Mouse (Mus musculus): ENCODE data around the gene 1700003F12Rik.
A peak's percentile ranks its signal among the peaks of the same experiment; 100 is the strongest.

Gene 1700003F12Rik

DNA sequence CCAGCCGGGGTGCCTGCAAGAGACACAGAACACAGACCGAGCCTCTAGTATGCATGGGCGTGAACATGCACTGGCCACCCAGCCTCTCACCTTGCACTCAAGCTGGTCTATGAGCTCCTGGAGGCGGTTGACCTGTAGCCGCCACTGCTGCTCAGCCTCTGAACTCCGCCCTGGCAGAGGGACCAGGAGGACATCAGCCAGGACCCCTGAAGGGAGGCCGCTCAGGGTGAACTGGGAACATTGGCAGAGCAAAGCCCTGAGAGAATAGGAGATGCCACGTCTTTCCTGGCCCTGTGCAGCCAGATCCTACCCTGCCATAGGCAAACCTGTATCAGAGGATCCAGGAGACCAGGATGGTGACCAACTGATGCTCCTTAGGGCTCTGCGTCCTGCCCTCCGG lies at the start of gene 1700003F12Rik:
TSS of gene 1700003F12Rik (plus strand) at position 375 of the 400 bp plus-strand sequence.
- DNase-seq (ENCODE audit: low spot score) = no peak

DNA sequence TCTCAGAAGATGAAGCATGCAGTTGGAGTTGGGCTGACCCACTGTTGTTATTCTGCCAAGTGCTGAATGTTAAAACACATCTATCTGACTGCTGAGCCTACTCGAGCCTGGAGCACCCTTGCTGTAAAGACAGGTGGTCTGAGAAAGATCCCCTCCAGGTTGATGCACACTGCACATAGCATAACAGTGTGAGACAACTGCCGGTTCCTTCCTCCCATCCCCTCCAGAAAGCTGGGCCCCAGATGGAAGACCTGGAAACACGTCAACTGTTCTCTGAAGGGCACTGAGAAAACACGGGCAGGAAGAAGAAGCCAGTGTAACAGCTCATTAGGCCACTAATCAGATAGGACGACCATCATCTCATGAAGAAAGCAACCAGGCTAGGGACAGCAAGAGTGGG lies 48.3 kb upstream of the 1700003F12Rik start:
- no peak for DNase-seq (ENCODE audit: low spot score)

DNA sequence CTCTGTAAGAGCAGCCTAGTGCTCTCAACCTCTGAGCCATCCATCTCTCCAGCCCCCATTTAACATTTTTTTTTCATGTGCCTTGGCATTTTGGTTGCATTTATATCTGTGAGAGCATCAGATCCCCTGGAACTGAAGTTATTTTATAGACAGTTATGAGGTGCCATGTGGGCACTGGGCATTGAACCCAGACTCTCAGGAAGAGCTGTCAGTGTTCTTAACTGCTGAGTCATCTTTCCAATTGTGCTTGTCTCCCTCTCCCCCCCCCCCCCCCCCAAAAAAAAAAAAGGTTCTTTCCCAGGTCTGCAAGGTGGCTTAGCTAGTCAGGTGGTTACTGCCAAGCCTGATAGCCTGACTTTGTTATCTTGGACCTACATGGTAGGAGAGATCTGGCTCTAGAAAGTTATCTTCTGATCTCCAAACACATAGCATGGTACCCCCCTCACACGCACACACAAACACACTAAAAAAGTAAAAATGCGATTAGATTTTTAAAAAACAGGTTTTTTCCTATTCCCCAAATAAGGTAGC lies 47.1 kb upstream of the 1700003F12Rik start:
- DNase-seq (ENCODE audit: low spot score) = no peak

DNA sequence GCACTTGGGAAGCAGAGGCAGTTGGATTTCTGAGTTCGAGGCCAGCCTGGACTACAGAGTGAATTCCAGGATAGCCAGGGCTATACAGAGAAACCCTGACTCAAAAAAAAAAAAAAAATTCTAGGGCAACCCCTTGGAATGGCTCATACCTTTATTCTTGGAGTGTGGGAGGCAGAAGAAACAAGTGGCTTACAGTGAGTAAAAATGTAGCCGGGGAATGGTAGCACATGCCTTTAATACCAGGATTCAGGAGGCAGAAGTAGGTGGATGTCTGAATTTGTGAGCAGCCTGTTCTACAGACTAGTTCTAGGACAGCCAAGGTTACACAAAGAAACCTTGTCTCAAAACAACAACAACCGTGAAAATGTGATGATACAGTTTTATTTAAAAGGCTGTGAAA lies 46.1 kb upstream of the 1700003F12Rik start:
- DNase-seq (ENCODE audit: low spot score) = no peak

DNA sequence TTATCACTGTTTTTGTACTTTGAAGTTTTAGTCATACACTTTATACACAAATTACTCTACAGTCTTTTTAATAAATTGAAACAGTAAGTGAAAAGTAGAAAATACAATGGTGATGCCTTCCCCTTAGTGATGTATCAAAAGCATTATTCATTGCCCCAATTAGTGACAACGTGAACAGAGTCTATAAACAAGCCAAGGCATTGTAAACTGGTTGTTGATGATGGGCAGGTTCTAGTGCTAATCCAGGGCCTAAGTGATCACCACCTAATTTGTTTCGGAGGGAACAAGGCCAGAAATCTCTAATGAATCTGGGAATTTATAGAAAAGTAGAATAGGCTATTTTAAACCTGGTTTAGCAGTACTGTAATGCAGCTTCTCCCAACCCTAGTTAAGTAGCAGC lies 39.8 kb upstream of the 1700003F12Rik start:
- DNase-seq (ENCODE audit: low spot score) = no peak

DNA sequence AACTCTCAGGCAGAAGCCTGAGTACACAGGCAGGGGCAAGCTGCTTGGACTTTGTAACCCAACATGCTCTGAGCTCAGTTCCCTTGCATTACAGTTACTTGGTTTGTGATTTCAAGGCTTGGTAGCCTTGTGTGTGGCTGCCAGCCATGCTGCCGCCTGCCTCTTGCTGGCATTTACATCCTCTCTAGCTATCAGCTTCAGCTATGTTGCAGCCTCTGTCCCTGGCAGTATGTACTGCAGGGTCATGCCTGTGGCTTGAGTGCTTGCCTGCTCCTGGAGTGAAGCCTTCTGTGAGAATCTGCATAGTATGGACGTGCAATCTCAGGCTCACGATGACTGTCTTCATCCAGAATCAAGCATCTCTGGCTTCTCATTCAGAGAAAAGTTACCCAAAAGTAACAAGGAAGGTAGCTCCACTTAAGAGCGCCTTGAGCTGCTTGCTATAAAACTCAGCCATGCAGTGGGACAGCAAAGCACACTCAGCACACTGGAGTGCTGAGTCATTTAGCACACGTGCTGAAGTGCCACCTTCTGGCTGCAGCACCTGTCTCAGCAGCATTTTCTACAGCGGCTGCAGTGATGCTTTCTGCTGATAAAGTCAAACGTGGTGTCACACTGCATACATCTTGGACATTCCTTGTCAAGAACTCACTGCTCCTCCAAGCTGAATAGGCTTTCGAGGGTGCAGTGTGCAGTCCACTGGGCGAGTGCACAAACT lies 39.2 kb upstream of the 1700003F12Rik start:
- DNase-seq (ENCODE audit: low spot score) = peak; percentile 43

DNA sequence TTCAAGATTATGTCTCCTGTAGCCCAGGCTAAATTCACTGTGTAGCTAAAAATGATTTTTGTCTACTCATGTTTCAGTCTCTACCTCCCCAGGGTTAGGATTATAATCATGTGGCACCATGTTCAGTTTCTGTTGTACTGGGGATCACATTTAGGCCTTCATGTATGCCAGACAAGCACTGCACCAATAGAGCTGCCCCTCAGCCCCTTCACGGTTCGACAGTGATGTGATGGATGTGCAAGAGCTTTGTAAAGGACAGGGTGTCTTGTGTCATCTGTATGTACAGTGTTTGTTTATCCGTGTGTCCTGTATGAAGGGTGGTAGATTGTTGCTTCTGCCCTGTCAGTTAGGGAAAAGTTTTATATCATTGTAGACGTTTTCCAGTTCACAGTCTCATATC lies 38.4 kb upstream of the 1700003F12Rik start:
- DNase-seq (ENCODE audit: low spot score) = no peak

DNA sequence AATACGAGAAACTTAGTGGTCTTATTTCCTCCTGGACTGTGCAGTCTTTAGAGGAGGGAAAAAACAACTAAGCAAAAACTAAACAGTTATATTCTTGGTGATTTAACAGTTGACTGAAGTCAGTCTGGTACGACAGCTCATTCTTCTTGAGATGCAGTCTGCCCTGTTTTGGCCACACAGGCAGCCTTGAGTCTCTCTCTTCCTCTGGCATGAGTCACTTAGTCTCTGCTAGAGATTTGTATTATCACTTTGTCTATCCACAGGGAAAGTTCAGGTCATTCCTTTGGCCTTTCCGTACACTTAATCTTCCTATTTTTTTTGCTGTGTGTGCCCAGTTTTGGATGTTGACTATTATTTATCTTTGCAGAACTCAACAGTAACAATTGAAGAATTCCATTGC lies 36.7 kb upstream of the 1700003F12Rik start:
- DNase-seq (ENCODE audit: low spot score) = no peak

DNA sequence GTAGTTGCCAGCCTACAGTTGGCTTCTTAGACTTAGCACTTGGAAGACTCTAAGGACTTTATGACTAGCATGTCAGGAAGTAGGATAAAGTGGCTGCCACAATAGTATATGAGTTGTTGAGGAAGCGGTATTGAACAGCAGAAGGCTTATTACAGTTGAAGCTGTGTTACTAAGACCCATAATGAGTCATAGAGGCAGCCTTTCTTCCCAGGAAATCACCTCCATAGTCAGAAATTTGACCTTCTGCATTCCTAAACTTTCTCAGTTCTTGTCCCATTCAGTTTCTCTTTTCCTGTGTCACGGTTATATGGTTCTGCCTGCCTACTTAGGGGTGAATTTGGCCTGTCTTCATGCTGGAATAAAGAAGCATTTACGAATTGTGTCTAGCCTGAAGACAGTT lies 29.9 kb upstream of the 1700003F12Rik start:
- no peak for DNase-seq (ENCODE audit: low spot score)

DNA sequence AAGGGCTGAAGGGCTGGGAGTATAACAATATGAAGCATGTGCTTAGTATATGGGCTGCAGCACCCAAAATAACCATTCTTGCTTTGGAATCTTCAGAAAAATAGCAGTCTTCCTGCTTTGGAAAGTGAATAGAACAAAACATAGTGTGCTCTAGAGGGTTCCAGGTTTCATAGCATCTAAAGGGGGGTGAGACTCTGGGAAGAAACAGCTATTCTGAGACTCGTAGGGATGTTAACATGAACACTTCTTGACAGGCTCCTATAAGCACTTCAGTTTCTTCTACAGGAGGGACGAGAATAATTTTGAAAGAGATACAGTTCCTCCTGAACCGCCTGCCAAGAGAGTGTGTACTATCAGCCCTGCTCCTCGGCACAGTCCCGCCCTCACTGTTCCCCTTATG lies 29.5 kb upstream of the 1700003F12Rik start:
- DNase-seq (ENCODE audit: low spot score) = no peak

DNA sequence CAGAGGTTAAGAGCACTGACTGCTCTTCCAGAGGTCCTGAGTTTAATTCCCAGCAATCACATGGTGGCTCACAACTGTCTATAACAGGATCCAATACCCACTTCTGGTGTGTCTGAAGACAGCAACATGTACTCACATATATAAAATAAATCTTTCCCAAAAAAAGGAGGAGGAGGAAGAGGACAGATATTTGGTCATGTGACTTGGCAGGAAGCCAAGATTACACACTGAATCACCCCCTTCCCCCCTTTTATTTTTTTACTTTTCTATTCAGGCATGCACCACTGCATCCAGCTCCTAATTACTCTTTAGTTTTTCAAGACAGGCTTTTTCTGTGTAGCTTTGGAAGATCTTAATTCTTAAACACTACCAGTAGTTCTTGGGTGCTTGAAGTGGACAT lies 25.4 kb upstream of the 1700003F12Rik start:
- DNase-seq (ENCODE audit: low spot score) = no peak

DNA sequence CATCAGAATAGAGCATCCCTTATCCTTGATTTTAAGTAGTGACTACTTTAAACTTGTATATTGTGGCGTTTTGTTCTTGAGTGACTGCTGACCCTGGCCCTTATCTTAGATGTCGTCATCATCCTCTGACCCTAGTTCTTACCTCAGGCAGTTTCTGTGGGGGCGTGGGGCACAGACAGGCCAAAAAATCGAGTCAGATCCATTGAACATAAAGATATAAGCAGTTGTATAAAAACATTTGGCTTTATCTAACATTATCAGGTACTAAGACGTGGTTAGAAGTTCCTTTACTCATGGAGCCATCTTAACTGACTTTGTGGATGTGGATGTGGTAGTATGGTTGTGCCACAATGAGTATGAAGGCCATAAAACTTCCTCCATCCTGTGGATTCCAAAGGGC lies 24.6 kb upstream of the 1700003F12Rik start:
- DNase-seq (ENCODE audit: low spot score) = no peak

DNA sequence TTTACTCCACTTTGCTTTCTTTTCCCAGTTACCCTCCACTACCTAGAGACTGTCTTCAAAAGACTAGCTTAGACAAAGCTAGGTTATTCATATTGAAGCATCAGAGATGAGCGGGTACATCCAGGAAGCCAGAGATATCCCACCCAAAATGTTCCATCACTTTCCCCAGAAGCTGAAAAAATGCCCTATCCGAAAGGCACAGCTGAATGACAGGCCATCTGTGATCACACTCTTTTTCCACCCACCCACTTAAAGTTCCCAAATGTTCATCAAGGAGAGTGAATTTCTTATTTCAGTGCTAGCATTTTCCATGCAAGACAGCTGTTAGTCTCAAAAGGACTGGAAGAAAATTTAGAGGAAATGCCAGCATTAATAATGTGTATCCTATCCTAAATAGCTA lies 21.6 kb upstream of the 1700003F12Rik start:
- no peak for DNase-seq (ENCODE audit: low spot score)

DNA sequence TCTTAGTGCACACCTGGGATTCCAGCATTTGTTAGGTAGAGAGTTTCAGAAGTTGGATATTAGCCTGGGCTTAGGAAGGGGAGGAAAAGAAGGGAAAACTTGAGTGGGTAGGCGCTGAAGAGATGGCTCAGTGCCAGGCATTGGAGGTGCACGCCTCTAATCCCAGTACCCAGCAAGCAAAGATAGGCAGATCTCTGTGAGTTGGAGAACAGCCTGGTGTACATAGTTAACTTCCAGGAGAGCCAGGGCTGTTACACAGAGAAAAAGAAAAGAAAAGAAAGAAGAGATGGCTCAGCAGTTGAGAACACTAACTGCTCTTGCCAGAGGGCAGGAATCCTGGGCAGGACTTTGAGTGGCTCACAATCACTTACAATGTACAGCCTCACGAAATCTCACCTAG lies 20.4 kb upstream of the 1700003F12Rik start:
- no peak for DNase-seq (ENCODE audit: low spot score)

DNA sequence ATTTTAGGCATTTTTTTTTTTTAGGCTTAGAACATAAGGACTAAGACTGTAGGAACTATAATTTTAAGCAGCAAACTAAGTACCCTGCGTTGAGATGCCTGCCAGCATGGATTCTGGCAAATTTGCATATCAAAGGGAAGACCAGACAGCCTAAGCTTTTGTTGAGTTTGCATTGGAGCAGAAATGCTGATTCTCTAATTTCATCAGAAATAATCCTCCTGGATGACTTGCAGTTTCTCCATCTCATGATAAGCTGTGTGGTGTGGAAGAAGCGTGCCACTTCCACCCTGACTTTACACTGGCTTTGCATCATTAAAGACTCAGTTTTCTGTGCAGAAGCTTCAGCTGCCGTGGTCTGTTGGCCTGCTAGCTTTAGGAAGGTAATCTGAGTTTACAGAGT lies 14.0 kb upstream of the 1700003F12Rik start:
- no peak for DNase-seq (ENCODE audit: low spot score)

DNA sequence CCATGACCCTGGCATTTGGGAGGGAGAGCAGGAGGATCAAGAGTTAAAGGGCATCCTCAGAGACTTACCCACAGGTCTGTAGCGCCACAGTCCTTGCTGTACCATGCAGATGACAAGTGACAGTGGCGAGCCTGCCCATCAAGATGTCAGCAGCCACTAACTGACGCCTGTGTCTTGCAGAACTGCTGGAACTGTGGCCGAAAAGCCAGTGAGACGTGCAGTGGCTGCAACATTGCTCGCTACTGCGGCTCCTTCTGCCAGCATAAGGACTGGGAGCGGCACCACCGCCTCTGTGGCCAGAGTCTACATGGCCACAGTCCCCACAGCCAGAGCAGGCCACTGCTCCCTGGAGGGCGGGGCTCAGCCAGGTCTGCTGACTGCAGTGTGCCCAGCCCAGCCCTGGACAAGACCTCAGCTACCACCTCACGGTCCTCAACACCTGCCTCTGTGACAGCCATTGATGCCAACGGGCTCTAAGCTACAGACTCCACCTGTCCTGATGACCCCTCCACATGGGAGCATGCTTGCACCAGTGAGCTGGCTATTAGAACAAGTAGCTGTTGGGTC lies 12.1 kb upstream of the 1700003F12Rik start:
- no peak for DNase-seq (ENCODE audit: low spot score)

DNA sequence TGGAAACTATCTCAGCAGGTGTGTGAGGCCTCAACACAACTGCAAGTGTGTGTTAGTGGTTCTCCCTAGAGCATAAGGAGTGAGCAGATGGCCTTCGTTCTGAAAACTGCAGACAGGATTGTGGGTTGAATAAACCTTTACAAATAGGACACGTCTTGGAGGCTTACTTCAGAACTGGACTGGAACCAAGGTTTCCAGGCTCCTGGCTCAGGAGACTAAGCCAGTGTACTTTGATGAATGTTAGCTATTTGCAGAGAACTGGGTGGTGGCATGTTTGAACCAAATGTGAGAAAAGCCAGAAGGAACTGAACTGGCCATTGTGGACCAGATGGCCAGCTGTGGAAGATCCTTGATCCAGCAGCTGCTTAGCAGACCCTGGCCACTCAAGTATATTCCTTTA lies 8.6 kb upstream of the 1700003F12Rik start:
- no peak for DNase-seq (ENCODE audit: low spot score)

DNA sequence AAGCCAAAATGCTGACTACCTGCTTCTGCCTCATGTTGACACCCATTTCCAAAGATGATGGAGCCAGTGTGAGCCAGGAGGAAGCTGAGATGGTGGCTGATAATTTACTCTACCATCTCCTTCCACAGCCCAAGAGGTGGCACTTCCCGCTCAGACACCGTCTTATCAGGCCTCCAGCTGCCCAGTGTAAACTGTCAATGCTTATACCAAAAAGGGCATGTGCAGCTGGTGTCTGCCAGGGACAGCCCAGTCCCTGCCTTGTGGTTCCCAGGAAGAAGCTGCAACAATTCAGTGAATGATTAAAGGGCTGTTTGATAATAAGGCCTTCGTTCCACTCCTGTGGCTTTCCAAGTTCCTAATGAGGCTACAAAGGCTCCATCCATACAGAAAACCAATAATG lies 8.2 kb upstream of the 1700003F12Rik start:
- DNase-seq (ENCODE audit: low spot score) = no peak

DNA sequence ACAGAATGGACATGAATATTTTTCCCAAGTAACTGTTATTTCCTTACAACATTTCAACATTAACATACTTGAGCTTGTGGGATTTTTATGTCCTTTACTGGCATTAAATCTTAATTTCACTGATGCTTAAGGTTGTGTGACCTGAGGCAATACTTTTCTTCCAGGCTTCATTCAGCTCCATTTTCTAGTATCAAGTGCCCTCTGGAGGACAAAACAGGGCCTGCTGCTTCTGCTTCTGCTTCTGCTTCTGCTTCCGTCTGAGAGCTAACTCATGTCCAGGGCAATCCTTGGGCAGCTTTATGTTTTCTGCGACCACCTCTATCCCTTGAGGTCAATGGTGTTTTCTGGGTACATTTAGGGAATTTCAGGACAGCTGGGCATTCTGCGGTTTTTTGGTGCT lies 7.2 kb upstream of the 1700003F12Rik start:
- DNase-seq (ENCODE audit: low spot score) = peak; percentile 43

DNA sequence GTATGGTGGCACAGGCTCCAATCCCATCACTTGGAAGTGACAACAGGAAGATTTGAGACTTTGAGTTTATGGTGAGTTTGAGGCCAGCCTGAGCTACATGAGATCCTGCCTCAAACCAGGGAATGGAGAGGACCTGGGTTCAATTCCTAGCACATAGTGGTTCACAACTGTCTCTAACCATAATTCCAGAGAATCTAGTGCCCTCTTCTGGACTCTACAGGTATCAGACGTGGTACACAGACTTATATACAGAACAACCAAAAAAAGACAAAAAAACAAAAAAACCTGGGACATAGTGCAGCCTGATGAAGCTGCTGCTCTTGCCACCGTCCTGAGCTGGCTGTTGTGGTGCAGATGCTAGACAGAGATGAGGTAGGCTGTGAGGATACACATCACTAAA lies 5.3 kb upstream of the 1700003F12Rik start:
- DNase-seq (ENCODE audit: low spot score) = no peak

DNA sequence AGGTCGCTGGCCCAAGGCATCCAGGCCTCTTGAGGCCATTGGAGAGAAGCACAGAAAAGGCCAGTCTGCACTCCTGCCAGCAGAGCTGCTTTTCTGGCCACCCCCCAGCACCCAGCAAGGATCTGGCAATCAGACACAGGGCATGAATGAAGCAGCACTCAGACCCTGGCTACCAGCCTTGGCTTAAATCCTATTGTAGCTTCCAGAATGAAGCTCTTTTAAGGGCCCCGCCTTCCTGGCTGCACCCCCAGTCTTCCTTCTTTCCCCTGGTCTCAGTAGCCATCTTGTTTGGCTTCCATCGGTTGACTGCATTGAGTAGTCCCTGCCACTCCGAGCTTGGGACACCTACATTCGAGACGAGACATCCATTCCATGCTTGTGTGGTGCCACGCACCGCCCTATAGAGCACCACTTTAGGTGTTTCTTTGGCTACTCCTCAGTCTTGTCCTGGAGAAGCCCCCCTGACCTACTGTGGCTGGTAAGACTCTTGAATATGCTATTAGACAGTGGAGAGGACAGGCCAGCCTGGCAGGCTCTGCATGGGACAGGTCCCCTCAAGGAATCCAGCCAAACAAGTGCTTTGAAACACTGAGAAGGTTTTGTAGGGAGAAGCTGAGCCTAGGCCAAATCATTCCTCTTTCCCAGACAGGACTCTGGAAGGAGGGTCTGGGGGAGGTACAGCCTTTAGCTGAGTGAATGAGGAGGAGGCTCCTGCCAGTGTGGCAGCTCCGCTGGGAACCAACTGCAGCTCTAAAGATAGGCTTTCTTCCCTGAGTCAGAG lies 3.1 kb upstream of the 1700003F12Rik start:
- DNase-seq (ENCODE audit: low spot score) = no peak

DNA sequence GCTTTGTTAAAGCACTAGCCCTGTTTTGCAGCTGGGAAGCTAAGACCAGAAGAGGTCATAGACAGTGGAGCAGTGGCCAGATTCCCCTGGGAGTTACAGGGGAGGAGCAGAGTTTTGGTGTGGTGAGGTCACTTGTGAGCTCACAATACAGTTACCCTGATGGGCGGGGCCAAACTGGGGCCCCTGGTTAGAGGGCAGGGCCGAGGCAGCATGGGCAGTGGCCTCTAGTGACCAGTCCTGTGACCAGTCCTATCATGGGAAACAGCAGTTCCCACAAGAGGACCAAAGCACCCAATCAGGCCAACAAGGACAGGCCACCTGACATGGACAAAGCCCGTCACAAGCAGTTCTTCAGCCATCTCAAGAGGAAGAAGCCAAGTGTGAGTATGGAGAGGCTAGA lies 1.8 kb downstream of the 1700003F12Rik start:
- no peak for DNase-seq (ENCODE audit: low spot score)
